Mouse (Mus musculus) cerebellum, adult 2 months (tissue): Measurements from ENCODE around the gene Plpp7. TPM values are rescaled to one million over a fixed set of nuclear protein-coding genes. Genes with fewer than 3 reads are reported as not detected.

Experiments used
- DNase-seq, 2 experiments: peaks; one replicate each; pipeline ENCODE4 v3.0.0; 2021
- H3K27ac ChIP-seq: fragments of 200-500 bp; 2 replicates; pipeline ENCODE4 v1.5.1; 2012; ENCODE audit warnings: low read length, control low read depth, inconsistent platforms; ENCODE audit not compliant: insufficient read depth
- H3K27me3 ChIP-seq: fragments of 200-500 bp; 2 replicates; pipeline ENCODE4 v1.6.1; 2012; ENCODE audit warnings: inconsistent platforms, mild to moderate bottlenecking, low read length, moderate library complexity; ENCODE audit not compliant: control insufficient read depth, insufficient read depth
- H3K4me1 ChIP-seq: fragments of 200-500 bp; 2 replicates; pipeline ENCODE4 v1.6.1; 2011; ENCODE audit warnings: low read length; ENCODE audit not compliant: control insufficient read depth, insufficient read depth
- H3K4me3 ChIP-seq: fragments of 200-500 bp; replicated peaks from 2 replicates; pipeline ENCODE3; 2011; ENCODE audit warnings: mild to moderate bottlenecking, low read depth, low read length, control low read depth; ENCODE audit not compliant: insufficient read depth
- CTCF ChIP-seq: fragments of 200-500 bp; IDR thresholded peaks from 2 replicates; pipeline ENCODE4 v1.5.1; 2011; ENCODE audit warnings: low read depth, mild to moderate bottlenecking, control low read depth, low read length, moderate library complexity, borderline replicate concordance; ENCODE audit not compliant: insufficient read depth
- POLR2A ChIP-seq: fragments of 200-500 bp; IDR thresholded peaks from 2 replicates; pipeline ENCODE4 v1.6.1; 2011; ENCODE audit warnings: low read length, control low read depth, borderline replicate concordance; ENCODE audit not compliant: insufficient read depth
- WGBS: fragments of 180-500 bp; shearing (Covaris S2); methylation state at CpG from one replicate; pipeline ENCODE4 v1.1.7; 2018; 5-methylcytosine and 5-hydroxymethylcytosine counted together
- polyA plus RNA-seq: library from polyadenylated mRNA; depleted of rRNA; stranded (reverse); fragments of >200 nt; gene quantifications from 2 replicates; pipeline ENCODE4 v1.2.3, GENCODE M21; 2012

Gene Plpp7
- polyA plus RNA-seq, 1 experiment = 41.3 TPM

GRCm38 (mm10) chr2:32062626-32063410 is 32.5 kb upstream of the Plpp7 start:
- TF ChIP-seq POLR2A (no peak), CTCF (no peak)
- H3K27me3 ChIP-seq = no peaks in the 10 kb centered on the region
- H3K4me3 ChIP-seq = no peak overlapping the region
- H3K4me1 ChIP-seq = no peaks in the 10 kb centered on the region
- 87% methylated on average over 15 of the region's 15 CpGs for WGBS
- no peak for DNase-seq
- H3K27ac ChIP-seq = no peak overlapping the region

DNA sequence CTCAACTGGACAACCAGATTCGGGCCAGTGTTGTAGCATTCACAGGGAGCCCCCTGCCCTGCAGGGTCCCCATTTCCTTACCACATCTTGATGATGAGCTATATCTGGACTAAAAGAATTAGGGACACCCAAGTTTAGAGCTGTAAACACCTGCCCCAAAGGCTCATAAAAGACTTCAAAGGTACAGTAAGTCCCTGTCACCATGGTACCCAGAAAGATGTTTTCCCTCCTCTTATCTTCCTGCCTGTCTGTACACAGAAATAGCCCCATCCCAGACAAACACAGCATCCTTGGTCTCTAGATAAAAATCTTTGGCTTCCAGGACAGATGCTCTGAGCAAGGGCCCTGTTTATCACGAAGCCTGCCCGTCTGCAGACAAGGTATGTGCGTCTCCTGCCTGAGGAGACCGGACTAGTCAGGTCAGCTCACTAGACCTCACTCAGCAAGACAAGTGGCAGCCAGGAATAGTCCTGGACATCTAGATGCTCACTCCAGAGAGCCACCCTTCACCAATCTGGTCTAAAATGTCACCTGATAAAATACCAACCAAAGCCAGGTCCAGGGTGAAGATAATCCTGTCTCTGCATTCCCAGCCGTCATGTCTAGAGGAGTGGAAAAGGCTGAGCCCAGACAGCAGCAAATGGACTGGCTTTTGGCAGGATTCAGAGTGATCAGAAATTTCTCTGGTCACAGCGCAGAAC is 31.7 kb upstream of the Plpp7 start:
- no peak overlapping the region for H3K27ac ChIP-seq
- DNase-seq = no peak
- no peak overlapping the region for H3K4me3 ChIP-seq
- no peaks in the 10 kb centered on the region for H3K4me1 ChIP-seq
- H3K27me3 ChIP-seq = no peaks in the 10 kb centered on the region
- TF ChIP-seq CTCF (no peak), POLR2A (no peak)
- 56% methylated on average over 7 of the region's 7 CpGs for WGBS

GRCm38 (mm10) chr2:32064913-32065312 is 30.4 kb upstream of the Plpp7 start:
- WGBS = 24% methylated on average over 13 of the region's 13 CpGs
- no peak for TF ChIP-seq POLR2A
- TF ChIP-seq CTCF = no peak
- Histone ChIP-seq H3K4me3 (no peak overlapping the region), H3K27ac (no peak overlapping the region), H3K27me3 (no peaks in the 10 kb centered on the region), H3K4me1 (no peaks in the 10 kb centered on the region)
- DNase-seq = no peak

- no peaks in the 10 kb centered on the region for H3K4me1 ChIP-seq
- WGBS = 80% methylated on average over 5 of the region's 5 CpGs
- no peak for DNase-seq
- no peak overlapping the region for H3K4me3 ChIP-seq
- TF ChIP-seq POLR2A = no peak
- no peak for TF ChIP-seq CTCF
- no peak overlapping the region for H3K27ac ChIP-seq
- H3K27me3 ChIP-seq = no peaks in the 10 kb centered on the region
Measured at GRCm38 (mm10) chr2:32065371-32065791, 29.9 kb upstream of the Plpp7 start.

DNA sequence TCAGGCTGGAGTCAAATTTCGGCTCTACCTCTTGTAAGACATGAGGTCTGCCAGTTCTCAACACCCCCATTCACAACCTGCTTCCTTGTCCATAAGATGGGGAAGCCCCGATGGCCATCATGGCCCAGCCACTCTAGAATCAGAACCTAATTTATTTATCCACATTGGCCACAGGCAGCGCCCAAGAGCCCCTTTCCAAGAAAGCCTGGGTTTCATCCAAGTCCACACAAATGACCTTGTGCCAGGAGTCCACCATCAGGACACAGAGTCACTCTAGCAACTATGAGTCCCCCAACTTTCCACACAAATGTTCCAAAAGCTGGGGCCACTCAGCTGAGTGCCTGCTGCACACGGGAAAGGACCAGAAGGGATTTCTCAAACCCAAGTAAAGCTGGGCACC is 29.3 kb upstream of the Plpp7 start:
- H3K27ac ChIP-seq = no peak overlapping the region
- H3K4me1 ChIP-seq = no peaks in the 10 kb centered on the region
- WGBS = 50% methylated on average over 4 of the region's 4 CpGs
- no peak for TF ChIP-seq POLR2A
- no peak for TF ChIP-seq CTCF
- DNase-seq = no peak
- H3K4me3 ChIP-seq = no peak overlapping the region
- H3K27me3 ChIP-seq = no peaks in the 10 kb centered on the region

- H3K27me3 ChIP-seq = no peaks in the 10 kb centered on the region
- no peak overlapping the region for H3K27ac ChIP-seq
- no peak for DNase-seq
- no peaks in the 10 kb centered on the region for H3K4me1 ChIP-seq
- 67% methylated on average over 31 of the region's 31 CpGs for WGBS
- TF ChIP-seq POLR2A = no peak
- TF ChIP-seq CTCF = no peak
- H3K4me3 ChIP-seq = no peak overlapping the region
Measured at GRCm38 (mm10) chr2:32068811-32069607, 26.3 kb upstream of the Plpp7 start.

GRCm38 (mm10) chr2:32070747-32071146 is 24.6 kb upstream of the Plpp7 start:
- 95% methylated on average over 10 of the region's 10 CpGs for WGBS
- no peak overlapping the region for H3K27ac ChIP-seq
- H3K27me3 ChIP-seq = no peaks in the 10 kb centered on the region
- DNase-seq = no peak
- TF ChIP-seq CTCF = no peak
- no peak for TF ChIP-seq POLR2A
- no peaks in the 10 kb centered on the region for H3K4me1 ChIP-seq
- no peak overlapping the region for H3K4me3 ChIP-seq
